8 mouse cellular contexts compared by ENCODE assay signal in genomic region chr16:43540108-43540507, GRCm38 (mm10).
DNase-seq lines count a peak whose midpoint lies in the region; ATAC-seq and TF ChIP-seq lines count a peak whose summit lies in the region.

No protein-coding gene starts in this region.

- no peaks in the 10 kb centered on the region for H3K9me3 ChIP-seq in kidney, embryonic 15.5 days (replicated peaks)

- 34% methylated on average over 3 of the region's 3 CpGs for WGBS in kidney, embryonic 15.5 days

- peak overlapping the region; percentile 3; the same call in 1 of the 2 replicates for H3K4me3 ChIP-seq in layer of hippocampus, adult 2 months
- no peak overlapping the region for H3K4me3 ChIP-seq in kidney, embryonic 15.5 days (replicated peaks)

- H3K9ac ChIP-seq in kidney, embryonic 15.5 days: no peak overlapping the region

- no peaks in the 10 kb centered on the region for H3K27me3 ChIP-seq in kidney, embryonic 15.5 days

- peak; percentile 95 for ATAC-seq in common myeloid progenitor, adult 5-6 weeks (replicated peaks; ENCODE audit: low read depth, poor library complexity, severe bottlenecking)
- ATAC-seq in kidney, embryonic 15.5 days (replicated peaks; ENCODE audit: low FRiP score): no peak

- peak; percentile 98 for TF ChIP-seq CTCF in layer of hippocampus, adult 2 months (conservative IDR thresholded peaks at IDR 0.05)

- DNase-seq in layer of hippocampus, adult 2 months (ENCODE audit: low spot score in 2 of 2): peak in 1 of 2 experiments; percentile 32
- DNase-seq in layer of hippocampus, adult 9-10 months (ENCODE audit: low spot score): no peak
- peak; percentile 55 for DNase-seq in ES-CJ7 (ENCODE audit: low read depth, low spot score)
- peak; percentile 42 for DNase-seq in lung, postnatal 36 days
- no peak for DNase-seq in gastrocnemius, adult 8-10 months (ENCODE audit: low spot score in 2 of 2)
- no peak for DNase-seq in cerebellum, postnatal 25 days

- no peak overlapping the region for H3K4me2 ChIP-seq in kidney, embryonic 15.5 days

- H3K4me1 ChIP-seq in kidney, embryonic 15.5 days: peaks cover 10% of the 10 kb centered on the region

- peak overlapping the region; percentile 88 for H3K27ac ChIP-seq in layer of hippocampus, adult 2 months
- no peak overlapping the region for H3K27ac ChIP-seq in kidney, embryonic 15.5 days

- no peaks in the 10 kb centered on the region for H3K36me3 ChIP-seq in kidney, embryonic 15.5 days

Comparison
In these comparisons a context has a peak if more than half of its experiments do, and no peak if none do; other contexts are left out.
1. DNase-seq: peak in ES-CJ7 (single experiment) and lung, postnatal 36 days (single experiment); none in layer of hippocampus, adult 9-10 months (single experiment), gastrocnemius, adult 8-10 months (0 of 2) and cerebellum, postnatal 25 days (0 of 2).